8 mouse cellular contexts compared by ENCODE assay signal in genomic region chr3:101405495-101405894, GRCm38 (mm10). TPM values are rescaled to one million over a fixed set of nuclear protein-coding genes. Genes with fewer than 3 reads are reported as not detected.
DNase-seq lines count a peak whose midpoint lies in the region; ATAC-seq and TF ChIP-seq lines count a peak whose summit lies in the region.

No protein-coding gene starts in this region.

- no peak overlapping the region for H3K9ac ChIP-seq in hindbrain, embryonic 14.5 days
- no peak overlapping the region for H3K9ac ChIP-seq in liver, postnatal 0 days (replicated peaks)

- H3K4me2 ChIP-seq in hindbrain, embryonic 14.5 days (replicated peaks): no peak overlapping the region
- H3K4me2 ChIP-seq in liver, postnatal 0 days (ENCODE audit: low read depth, low read length): no peak overlapping the region

- 0 out of 2 replicates have a peak overlapping the region, but pooled peaks have one; percentile 44 for H3K27ac ChIP-seq in hindbrain, embryonic 14.5 days
- H3K27ac ChIP-seq in liver, postnatal 0 days (ENCODE audit: low read depth): no peak overlapping the region

- no peak overlapping the region for H3K4me3 ChIP-seq in hindbrain, embryonic 14.5 days (replicated peaks; ENCODE audit: low read length)
- no peak overlapping the region for H3K4me3 ChIP-seq in liver, postnatal 0 days (ENCODE audit: low read depth, low read length)

- peak; percentile 93 for DNase-seq in heart, adult 11 months
- no peak for DNase-seq in heart, postnatal 36 days
- DNase-seq in cerebellum, adult 9-11 months: peak; percentile 26
- peak; percentile 69 for DNase-seq in hindbrain, embryonic 14.5 days (ENCODE audit: low spot score)
- DNase-seq in left cerebral cortex, postnatal 4 days: peak; percentile 80
- DNase-seq in right cerebral cortex, postnatal 4 days: peak; percentile 38
- DNase-seq in liver, postnatal 0 days: no peak

- WGBS in hindbrain, embryonic 14.5 days: 62% methylated on average over 10 of the region's 10 CpGs
- 74% methylated on average over 10 of the region's 10 CpGs for WGBS in liver, postnatal 0 days (ENCODE audit: insufficient replicate concordance)

- no peaks in the 10 kb centered on the region for H3K27me3 ChIP-seq in hindbrain, embryonic 14.5 days (ENCODE audit: control insufficient read depth, insufficient read depth, low read length)
- H3K27me3 ChIP-seq in liver, postnatal 0 days (ENCODE audit: insufficient read depth, low read length): no peaks in the 10 kb centered on the region

- peaks cover 42% of the 10 kb centered on the region for H3K4me1 ChIP-seq in hindbrain, embryonic 14.5 days (replicated peaks; ENCODE audit: control insufficient read depth, insufficient read depth, low read length)
- no peaks in the 10 kb centered on the region for H3K4me1 ChIP-seq in liver, postnatal 0 days (ENCODE audit: insufficient read depth)

- intact Hi-C loops in heart, postnatal 36 days (cut with DNase I): no loop called here
- intact Hi-C loops in left cerebral cortex, postnatal 4 days (cut with DNase I): no loop called here

- H3K9me3 ChIP-seq in hindbrain, embryonic 14.5 days (ENCODE audit: control insufficient read depth, low read length): no peaks in the 10 kb centered on the region
- no peaks in the 10 kb centered on the region for H3K9me3 ChIP-seq in liver, postnatal 0 days (ENCODE audit: low read length)

- no peaks in the 10 kb centered on the region for H3K36me3 ChIP-seq in hindbrain, embryonic 14.5 days (replicated peaks; ENCODE audit: control insufficient read depth, insufficient read depth)
- no peaks in the 10 kb centered on the region for H3K36me3 ChIP-seq in liver, postnatal 0 days (replicated peaks; ENCODE audit: insufficient read depth, low read length)

- TF ChIP-seq EP300 in liver, postnatal 0 days (IDR thresholded peaks at IDR 0.05; ENCODE audit: low read depth): no peak

- no peak for TF ChIP-seq CTCF in liver, postnatal 0 days (IDR thresholded peaks at IDR 0.05; ENCODE audit: low read depth)

- peak; percentile 52; the same call in 1 of the 2 replicates for ATAC-seq in hindbrain, embryonic 14.5 days (ENCODE audit: low FRiP score)
- ATAC-seq in liver, postnatal 0 days: no peak
- ATAC-seq in granulocyte monocyte progenitor cell, adult 5-6 weeks (replicated peaks; ENCODE audit: poor library complexity, severe bottlenecking): no peak

RNA-seq across cellular contexts. Expression of gene Igsf3, which starts 28.6 kb away (rescaled TPM):
- total RNA-seq in heart, postnatal 36 days (2021): 10 to 100 TPM in 1 of 2 experiments, 1 to 10 TPM in 1; 9.9 to 13.2 TPM
- 48.8 and 51.7 TPM in 2 replicates for polyA plus RNA-seq in hindbrain, embryonic 14.5 days (2014; fragmentation: Nextera tagmentation; extraction: Ambion mirVana)
- total RNA-seq in left cerebral cortex, postnatal 4 days (2021): 100 to 1,000 TPM in 1 of 2 experiments, 10 to 100 TPM in 1; 96.4 to 101 TPM
- 1.7 and 1.9 TPM in 2 replicates for polyA plus RNA-seq in liver, postnatal 0 days (2015; fragmentation: Nextera tagmentation; extraction: Ambion mirVana)
- 0.13 TPM in 2 replicates for total RNA-seq in granulocyte monocyte progenitor cell, adult 5-6 weeks (2014; fragmentation: Nextera tagmentation)
- under 0.01 and 0.04 TPM in 2 replicates for total RNA-seq in granulocyte monocyte progenitor cell, adult 5-6 weeks (2017)

Comparison
In these comparisons a context has a peak if more than half of its experiments do, and no peak if none do; other contexts are left out.
1. DNase-seq: peak in heart, adult 11 months (single experiment), cerebellum, adult 9-11 months (single experiment), hindbrain, embryonic 14.5 days (single experiment), left cerebral cortex, postnatal 4 days (single experiment) and right cerebral cortex, postnatal 4 days (single experiment); none in heart, postnatal 36 days (0 of 2) and liver, postnatal 0 days (single experiment).
2. RNA of gene Igsf3, which starts 28.6 kb away (total RNA-seq): 96.4 to 101 TPM in left cerebral cortex, postnatal 4 days and 9.9 to 13.2 TPM in heart, postnatal 36 days; under 0.01 to 0.13 TPM in granulocyte monocyte progenitor cell, adult 5-6 weeks; every median in the first group is over 4 times any median in the second.